Mouse (Mus musculus): ENCODE results near the gene Fam186b. TPM values are rescaled to one million over a fixed set of nuclear protein-coding genes. Genes with fewer than 3 reads are reported as not detected.

Fam186b gene
- 0.04 and 0.07 TPM in 2 replicates for polyA plus RNA-seq (2012; rRNA removed)

DNA sequence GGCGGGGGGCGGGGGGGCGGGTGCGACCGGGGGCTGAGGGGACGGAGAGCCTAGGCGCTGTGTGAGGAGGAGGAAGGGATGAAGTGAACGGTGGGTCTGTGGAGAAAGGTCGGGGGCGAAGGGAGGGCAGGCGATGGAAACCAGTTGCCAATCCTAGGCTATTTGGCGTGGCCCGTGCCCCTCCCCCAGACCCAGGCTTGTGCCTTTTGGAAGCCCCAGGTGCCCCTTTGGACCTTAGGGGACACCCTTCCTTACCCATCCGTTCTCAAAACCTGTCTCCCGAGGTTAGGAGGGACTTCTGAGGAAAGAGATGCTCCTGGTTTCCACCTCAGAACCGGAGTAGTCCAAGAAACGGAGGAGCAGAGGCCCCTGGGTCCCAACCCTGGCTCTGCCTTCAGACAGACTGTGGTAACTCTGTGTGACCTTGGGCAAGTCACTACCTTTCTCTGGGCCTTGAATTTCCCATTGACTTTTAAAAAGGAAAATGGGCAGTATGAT lies at the start of gene Fam186b:
Gene Fam186b (minus strand): TSS at position 405 of the 498 bp plus-strand sequence.
- no peak for DNase-seq (ENCODE audit: low spot score)

DNA sequence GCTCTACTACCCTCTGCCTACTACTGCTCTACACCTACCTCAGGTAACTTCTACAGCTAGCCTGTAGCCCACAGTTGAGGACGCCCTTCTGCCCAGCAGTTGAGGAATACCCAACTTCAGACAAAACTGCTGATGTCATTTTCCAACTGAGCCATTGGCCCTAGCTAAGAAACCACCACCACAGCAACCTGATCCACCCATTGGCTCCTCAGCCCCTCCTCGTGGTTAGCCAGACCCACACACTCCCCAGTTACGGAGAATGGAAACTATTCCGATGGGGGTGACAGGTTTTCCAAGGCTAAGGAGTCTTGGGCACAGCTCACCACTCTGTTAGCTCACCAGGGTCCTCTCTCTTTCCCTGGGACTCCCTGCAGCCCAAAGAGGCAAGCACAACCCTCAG lies 49.3 kb upstream of the Fam186b start:
- no peak for DNase-seq (ENCODE audit: low spot score)

DNA sequence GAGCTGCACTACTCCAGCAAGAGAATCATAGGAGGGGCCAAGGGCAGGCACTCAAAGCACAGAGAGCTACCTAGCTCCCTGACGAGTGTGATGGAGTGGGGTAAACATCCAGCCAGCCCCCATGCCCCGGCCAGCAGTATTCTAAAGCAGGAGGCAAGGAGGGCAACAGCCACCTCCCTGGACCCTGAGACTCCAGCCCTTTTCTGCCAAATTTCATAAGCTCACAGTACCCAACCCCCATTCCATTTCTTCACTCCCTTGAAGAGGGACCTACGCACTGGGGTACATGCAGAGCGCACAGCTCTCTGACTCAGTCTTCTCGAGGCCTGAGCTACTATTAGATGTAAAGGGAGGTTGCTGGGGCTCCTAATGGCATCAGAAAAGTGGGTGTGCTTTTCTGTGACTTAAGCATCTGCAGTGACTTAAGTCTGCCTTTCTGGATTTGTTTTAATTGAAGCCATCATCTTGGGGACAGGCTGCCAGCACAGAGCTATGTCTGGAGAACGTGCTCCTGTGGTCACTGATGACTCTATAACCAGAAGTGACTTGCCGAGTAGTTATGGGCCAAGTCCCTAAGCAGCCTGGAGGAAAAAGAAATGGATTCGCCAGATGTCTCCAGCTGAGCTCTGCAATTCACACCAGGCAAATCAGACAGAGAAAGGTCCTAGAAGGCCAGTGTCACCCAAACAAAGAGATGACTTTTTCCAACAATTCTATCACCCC lies 48.6 kb upstream of the Fam186b start:
- no peak for DNase-seq (ENCODE audit: low spot score)

DNA sequence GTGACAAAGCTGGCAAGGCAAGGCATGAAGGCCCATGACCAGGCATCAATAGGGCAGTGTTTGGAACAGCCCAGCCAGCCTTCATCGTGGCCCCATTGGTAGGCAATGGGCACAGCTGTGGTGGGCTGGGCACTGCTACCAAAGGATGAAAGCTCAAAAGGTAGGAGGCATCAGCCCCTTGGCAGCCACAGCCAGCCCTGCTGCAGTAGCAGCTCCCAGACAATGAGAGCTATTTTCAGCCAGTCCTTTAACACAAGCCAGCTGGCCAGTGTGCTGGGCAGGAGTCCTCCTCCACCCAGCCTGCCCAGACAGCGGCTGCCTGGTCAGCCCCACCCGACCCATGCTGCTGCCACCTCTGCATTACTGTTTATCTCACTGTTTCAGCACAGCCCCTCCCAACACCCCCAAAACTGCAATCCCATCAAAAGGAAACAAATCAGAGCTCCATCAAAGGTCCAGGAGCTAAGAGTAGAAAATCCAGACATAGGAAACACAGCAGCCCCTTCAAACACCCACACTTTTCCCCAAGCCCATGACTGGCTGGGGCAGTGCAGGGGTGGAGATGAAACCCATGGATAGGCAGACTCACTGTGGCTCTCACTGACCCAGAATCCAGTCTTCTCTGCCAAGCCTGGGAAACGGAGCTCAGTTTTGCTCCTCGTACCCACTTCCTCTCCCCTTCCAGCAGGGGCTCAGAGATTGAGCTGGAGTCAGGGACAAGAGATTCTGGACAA lies 47.9 kb upstream of the Fam186b start:
- DNase-seq (ENCODE audit: low spot score) = no peak

DNA sequence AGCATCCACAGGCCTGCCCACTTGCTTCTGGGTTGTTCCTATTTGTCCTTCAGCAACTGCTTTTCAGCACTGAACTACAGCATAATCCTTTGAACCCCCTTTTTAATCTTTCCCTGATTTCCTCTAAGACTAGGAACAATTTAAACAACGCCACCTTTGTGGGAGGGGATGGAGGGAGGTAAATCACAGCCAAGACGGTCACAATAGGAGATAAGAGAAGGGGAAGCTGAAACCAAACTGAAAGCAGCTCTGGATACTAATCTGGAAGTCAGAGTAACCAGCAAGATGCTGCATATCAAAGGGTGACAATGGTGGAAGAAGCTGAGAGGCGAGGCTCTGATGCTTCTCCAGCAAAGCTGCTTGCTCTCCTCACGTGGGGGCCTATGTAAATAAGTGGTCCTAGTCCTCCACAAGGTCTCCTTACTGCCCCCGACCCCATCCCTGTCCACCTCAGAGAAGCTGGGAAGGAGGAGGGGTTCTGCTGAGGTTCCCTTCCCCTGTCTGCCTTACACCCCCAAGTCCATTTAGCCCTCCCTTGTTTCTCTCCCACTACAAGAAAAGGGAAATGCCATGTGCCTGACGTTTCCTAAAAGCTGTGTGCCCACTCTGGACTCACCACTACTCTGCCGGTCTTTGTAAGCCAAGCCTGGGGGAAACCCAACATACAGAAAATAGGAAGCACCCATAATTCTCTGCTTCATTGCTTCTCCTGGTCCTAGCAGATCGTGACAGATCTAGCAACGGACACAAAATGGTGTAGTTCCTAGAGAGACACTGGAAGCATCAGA lies 46.7 kb upstream of the Fam186b start:
- DNase-seq (ENCODE audit: low spot score) = no peak

DNA sequence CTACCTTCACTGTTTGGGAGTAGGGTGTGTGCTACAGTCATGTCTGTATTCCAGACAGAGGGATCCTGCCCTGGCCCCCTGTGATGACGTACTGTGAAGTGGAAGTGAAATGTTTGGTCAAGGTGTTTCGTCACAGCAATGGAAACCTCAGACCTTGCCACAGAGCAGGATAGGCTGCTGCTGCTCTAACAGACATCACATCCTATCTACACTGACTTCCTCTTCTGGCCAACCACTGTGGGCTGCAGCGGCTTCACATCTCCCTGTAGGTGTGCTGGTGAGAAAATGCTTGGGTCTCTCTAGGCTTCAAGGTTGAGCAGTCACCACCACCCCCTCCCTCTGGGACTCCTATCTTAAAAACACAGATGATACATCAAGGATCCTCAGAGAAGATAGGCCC lies 45.4 kb upstream of the Fam186b start:
- DNase-seq (ENCODE audit: low spot score) = no peak

DNA sequence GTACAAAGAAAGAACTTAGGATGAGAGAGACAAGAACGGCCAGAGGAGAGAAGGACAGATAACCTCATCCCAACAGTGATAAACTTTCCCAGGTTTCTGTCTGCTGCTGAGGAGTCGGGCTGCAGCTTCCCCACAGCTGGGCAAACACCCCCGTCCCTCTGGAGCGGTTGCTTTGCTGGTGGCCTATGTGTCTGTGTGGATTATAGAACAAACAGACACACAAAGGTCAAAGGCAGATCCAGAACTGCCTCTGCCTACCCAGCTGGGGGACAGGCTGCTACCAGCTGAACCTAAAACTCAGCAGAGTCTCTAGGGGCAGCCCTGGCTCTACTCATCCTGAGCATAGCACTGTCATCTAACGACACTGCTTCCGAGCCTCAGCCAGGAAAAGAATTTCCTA lies 44.0 kb upstream of the Fam186b start:
- no peak for DNase-seq (ENCODE audit: low spot score)

DNA sequence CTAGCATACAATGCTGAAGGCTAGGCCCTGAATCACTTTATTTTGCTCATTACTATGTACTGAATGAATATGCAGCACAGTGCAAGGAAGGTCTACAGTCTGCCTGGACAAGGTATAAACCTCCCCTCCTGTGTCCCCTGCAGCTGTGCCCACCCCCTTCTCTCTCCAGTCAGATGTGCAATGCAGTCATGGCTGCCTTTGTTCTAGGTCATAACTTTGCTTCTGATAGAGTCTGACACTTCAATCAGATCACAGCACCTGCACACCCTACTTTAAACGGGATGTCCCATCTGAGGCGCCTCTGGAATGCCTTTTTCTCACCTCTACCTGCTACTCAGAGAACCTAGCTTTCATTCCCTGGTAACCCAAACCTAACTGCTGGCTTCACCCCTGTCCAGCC lies 43.2 kb upstream of the Fam186b start:
- DNase-seq (ENCODE audit: low spot score) = no peak

DNA sequence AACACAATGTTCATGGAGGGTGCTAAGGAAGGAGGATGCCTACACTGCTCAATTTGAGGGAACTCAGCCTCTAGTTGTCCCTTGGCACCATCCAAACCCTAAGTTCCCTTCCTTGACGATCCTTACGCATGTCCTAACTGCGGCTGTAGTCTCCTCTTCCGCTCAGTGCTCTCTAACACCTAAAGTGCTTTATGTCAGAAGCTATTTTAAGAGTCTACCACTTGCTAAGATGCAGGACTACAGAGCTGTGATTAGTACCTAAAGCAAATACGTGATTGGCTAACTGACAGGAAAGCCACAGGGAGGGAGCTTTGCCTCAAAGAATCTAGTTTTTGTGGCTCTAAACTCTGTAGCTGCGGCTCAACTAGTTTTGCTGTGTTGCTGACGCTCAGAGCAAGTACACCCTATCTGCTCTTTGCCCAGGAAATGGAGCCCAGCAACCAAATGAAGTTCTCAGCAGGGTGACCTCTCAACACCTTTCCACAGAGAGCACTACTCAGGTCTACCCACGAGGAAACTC lies 40.2 kb upstream of the Fam186b start:
- no peak for DNase-seq (ENCODE audit: low spot score)

DNA sequence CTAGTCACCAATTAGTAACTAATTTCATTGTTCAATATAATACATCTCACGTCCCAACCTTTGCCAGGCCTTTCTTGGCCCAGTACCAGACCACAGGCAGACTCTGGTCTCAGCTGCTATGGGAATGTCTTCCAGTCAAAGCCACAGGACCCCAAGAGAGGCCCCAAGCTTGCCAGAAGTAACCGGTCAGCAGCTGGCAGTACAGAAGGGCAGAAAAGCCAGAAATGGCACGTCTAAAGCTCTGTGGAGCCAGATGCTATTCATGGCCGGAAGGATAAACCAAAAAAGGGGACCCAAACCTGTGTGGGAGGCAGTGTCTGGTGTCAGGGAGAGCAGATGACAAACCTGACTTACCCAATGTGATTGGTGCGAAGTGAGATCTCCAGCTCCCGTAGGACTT lies 38.8 kb upstream of the Fam186b start:
- no peak for DNase-seq (ENCODE audit: low spot score)

DNA sequence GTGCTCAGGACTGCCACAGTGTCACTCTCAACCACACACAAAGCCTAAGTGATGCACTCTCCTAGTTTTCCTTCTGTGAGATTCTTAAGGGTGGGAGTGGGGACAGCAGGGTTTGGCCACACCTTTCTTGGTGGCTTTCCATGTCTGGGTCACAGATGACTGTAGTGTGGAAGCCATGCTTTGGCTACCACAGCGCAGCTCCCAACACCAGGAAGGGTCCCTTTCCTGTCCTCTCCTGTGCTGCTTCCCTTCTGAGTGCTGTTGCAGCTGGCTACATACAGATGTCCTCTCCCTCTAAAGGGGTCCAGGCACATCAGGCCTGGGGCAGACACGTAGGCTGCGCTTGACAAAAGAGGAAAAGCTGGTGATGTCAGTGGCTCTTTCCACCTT lies 38.0 kb upstream of the Fam186b start:
- DNase-seq (ENCODE audit: low spot score) = no peak

DNA sequence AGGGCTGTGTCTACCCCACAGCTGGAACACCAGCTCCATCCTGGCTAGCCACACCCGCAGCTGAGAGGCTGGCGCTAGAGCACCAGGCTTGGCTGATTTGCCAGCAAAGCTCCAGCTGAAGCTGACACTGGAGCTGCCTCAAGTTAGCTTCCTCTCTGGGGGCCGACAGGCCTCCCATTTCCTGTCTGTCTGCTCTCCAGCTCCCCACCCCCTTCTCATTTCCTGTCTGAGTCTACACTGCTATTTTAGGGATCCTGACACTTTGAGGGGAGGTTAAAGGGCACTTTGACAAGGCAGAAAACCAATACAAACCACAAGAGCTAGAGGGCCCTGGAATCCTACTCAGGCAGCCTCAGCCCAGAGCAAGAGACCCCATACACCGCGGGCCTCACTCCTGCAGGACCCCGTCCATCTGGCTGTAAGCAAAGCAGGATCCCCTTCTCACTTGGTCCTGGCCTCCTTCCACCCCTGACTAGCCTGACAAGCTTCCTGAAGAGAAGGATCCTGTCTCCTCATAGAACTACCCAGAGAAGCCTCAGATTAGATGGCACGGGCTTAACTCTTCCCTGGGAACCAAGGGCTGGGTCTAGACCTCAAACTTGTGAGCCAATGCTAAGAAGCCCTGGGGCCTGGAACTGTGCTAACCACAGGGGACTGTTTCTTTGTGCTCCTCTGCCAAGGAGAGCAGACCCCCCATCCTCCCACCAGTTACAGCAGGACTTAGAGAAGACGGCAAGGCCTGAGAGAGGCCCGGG lies 37.4 kb upstream of the Fam186b start:
- no peak for DNase-seq (ENCODE audit: low spot score)

DNA sequence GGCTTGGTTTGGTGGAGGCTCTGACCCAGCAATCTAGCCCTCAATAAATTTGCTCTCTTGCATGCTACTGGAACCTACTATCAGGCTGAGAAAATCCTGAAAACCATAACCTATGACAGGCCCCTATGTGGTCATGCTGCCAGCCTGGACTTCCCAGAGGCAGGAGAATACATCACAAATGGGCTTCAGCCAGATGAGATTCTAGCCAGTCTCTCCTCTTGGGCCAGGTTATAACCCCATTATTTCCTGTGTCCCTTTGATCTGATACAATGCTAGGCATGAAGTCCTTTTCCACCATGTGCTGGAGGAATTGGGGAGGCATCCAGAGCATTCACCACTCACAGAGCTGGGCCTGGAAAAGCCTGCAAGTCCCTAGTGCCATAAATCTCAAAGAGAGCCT lies 36.4 kb upstream of the Fam186b start:
- DNase-seq (ENCODE audit: low spot score) = no peak

DNA sequence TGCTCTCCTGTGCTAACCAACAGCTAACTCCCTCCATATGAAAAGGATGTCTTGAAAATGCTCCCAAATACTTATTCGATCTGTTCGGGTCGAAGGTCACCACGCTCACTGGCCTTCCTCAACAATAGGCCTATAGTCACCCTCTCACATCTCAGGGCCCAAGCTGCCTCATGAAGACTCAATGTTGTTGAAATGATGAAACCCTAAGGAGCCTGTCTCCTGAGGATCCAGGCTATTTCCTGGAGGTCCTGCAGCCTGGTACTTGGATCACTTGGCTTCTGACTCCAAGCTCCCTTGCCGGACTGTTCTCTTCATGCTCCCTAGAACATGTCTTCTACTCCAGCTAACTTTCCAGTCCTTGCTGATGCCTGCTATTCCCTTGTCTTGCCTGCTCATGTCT lies 35.7 kb upstream of the Fam186b start:
- DNase-seq (ENCODE audit: low spot score) = no peak

DNA sequence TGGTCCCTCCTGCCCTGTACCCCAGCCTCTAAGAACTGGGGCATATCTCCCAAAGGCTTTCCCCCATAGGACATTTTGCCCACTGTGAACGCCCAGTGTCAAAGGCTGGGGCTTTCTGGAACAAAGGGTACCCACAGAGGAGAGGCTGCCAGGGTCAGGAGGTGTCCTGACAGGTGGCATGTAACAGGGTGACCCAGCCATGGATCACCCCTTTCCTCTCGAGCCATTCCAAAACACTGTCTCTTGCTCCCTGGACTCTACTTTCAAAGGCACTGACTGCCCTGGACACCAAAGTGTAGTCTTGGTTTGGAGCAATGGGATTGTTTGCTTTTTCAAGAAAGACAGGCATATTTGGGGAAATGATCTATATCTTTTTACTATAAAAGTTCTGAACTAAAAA lies 34.6 kb upstream of the Fam186b start:
- DNase-seq (ENCODE audit: low spot score) = no peak

DNA sequence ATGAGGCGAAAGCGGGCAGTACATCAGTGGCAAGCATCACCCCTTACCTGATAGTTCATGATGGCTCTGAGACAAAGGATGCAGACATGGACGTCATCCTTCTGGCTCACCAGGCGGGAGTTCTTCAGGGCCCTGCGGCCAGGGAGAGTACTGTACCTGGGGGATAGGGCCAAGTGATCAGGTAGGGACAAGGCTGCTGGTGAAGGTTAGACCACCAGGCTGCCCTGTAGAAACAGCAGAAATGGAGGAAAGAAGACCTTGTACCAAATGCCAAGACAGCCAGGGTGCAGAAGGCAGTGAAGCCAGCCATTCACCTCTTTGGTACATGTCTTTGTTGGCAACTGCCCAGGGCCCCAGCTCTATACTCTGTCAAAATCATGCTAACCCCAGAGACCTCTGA lies 32.3 kb upstream of the Fam186b start:
- no peak for DNase-seq (ENCODE audit: low spot score)

DNA sequence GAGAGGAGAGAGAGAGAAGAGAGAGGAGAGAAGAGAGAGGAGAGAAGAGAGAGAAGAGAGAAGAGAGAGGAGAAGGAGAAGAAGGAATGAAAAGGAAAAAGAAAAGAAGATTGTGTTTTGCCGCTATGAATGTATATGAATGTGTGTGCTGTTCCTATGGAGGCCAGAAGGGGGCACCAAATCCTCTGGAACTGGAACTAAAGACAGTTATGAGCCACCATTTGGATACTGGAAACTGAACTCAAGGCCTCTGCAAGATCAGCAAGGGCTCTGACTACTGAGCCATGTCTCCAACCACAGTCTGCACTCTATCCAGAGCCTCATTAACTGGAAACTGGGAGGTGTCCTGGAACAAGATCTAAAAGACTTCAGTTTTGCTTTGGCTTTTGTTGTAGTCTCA lies 31.3 kb upstream of the Fam186b start:
- no peak for DNase-seq (ENCODE audit: low spot score)

DNA sequence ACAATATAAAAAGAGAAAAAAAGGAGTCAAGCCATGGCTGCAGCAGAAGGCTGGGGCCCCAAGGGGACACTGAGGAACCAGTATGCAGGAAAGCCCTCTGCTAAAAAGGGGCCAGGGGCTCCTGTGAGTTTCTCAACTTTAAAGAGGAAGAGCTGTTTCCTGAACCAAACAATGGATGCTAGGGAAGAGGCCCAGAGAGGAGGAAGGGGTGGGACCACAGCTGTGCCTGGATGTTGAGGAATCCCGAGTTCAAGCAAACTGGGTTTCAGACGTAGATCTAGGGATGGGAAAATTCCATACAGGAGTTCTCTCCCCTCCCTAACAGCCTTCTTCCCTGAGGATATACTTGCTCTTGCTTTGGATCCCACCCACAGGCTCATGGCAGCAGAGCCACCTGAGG lies 30.7 kb upstream of the Fam186b start:
- no peak for DNase-seq (ENCODE audit: low spot score)

DNA sequence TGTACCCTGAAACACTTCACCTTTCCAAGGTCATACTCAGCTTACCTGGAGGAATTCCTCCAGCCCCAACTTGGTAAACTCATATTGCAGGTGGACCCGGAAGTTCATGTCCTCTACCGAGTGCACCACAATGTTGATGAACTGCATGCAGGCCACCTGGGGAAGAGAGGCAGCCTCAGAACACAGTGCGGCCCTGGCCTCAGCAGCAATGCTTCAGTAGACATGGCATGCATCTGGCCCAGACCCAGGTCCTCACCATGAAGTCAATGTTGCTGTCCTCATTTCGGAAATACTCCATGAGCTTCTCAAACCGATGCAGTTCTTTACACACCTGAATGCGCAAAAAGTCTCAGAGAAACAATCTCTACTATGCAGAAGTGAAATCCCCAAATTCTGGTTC lies 29.9 kb upstream of the Fam186b start:
- DNase-seq (ENCODE audit: low spot score) = no peak

DNA sequence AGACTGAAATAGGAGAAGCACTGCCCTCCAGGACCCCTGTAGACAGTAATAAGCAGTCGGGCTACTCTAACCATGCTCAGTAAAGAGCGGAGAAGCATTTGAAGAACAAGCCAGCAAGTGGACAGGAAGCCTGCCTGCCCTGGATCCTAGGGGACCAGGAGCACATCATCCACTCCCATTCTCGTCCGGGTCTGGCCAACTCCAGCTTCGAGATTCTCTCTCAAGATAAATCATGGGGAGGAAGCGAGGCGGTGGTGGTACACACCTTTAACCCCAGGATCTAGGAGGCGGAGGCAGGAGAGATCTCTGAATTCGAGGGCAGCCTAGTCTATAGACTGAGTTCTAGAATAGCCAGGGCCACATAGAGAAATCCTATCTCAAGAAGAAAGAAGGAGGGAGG lies 28.5 kb upstream of the Fam186b start:
- DNase-seq (ENCODE audit: low spot score) = no peak

DNA sequence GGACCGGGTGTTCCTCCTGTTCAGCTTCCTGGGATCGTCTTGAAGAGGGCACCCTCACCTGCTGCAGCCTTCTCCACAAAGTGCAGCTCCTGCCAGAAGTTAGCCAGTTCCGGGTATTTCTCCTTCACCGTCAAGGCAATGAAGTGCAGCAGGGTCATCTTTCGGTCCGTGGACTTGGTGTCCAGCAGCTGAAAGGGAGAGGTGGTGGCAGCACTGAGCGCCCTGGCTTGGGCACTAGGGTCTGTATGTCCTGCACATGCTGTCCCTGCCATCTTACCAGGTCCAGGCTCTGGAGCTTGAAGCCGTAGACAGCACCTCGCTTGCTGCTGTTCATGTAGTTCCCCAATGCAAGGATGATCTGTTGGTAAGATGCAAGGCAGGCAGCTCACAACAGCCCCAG lies 25.3 kb upstream of the Fam186b start:
- DNase-seq (ENCODE audit: low spot score) = no peak
